Mouse (Mus musculus) embryonic facial prominence, embryonic 14.5 days (tissue): ENCODE results near the gene Agrn. TPM values are rescaled to one million over a fixed set of nuclear protein-coding genes. Genes with fewer than 3 reads are reported as not detected.
A peak's percentile ranks its signal among the peaks of the same experiment; 100 is the strongest.

ENCODE experiments used
- ATAC-seq: fragments of 200-750 bp; cut with Nextera tagmentation; 2 replicates; pipeline ENCODE4 v1.8.0; 2017; ENCODE audit warnings: low read depth, moderate number of reproducible peaks, moderate TSS enrichment
- DNase-seq: peaks from one replicate; pipeline ENCODE4 v3.0.0-alpha.2; 2015; ENCODE audit warnings: low spot score
- H3K27ac ChIP-seq: fragments of 300-500 bp; sonication (generic); replicated peaks from 2 replicates; pipeline ENCODE4 v1.5.1; 2014; ENCODE audit warnings: low read depth, mild to moderate bottlenecking, low read length, moderate library complexity
- H3K27me3 ChIP-seq: fragments of 300-500 bp; sonication (generic); replicated peaks from 2 replicates; pipeline ENCODE4 v1.6.1; 2014; ENCODE audit warnings: low read length; ENCODE audit not compliant: control insufficient read depth, insufficient read depth
- H3K36me3 ChIP-seq: fragments of 300-500 bp; sonication (generic); 2 replicates; pipeline ENCODE4 v1.6.1; 2014; ENCODE audit warnings: low read length, mixed read lengths; ENCODE audit not compliant: control insufficient read depth, insufficient read depth
- H3K4me1 ChIP-seq: fragments of 300-500 bp; sonication (generic); 2 replicates; pipeline ENCODE4 v1.6.1; 2014; ENCODE audit warnings: antibody characterized with exemption, low read length; ENCODE audit not compliant: control insufficient read depth, insufficient read depth
- H3K4me2 ChIP-seq: fragments of 300-500 bp; sonication (generic); 2 replicates; pipeline ENCODE4 v1.6.1; 2014; ENCODE audit warnings: low read depth, mild to moderate bottlenecking, low read length, moderate library complexity, mixed read lengths
- H3K4me3 ChIP-seq: fragments of 300-500 bp; sonication (generic); 2 replicates; pipeline ENCODE4 v1.5.1; 2014; ENCODE audit warnings: low read depth, mild to moderate bottlenecking, low read length
- H3K9ac ChIP-seq: fragments of 300-500 bp; sonication (generic); 2 replicates; pipeline ENCODE4 v1.6.1; 2014; ENCODE audit warnings: low read depth, mild to moderate bottlenecking, low read length, moderate library complexity, mixed read lengths
- H3K9me3 ChIP-seq: fragments of 300-500 bp; sonication (generic); 2 replicates; pipeline ENCODE4 v1.6.1; 2016; ENCODE audit warnings: low read length; ENCODE audit not compliant: control insufficient read depth
- WGBS: fragments of 180-500 bp; shearing (Covaris S2); extraction: QIAGEN DNeasy Blood & Tissue Kit; methylation state at CpG from one replicate; pipeline ENCODE4 v1.1.7; 2014; 5-methylcytosine and 5-hydroxymethylcytosine counted together
- polyA plus RNA-seq: library from polyadenylated mRNA; unstranded; fragments of >200 nt; fragmentation: Nextera tagmentation; extraction: Ambion mirVana; gene quantifications from 2 replicates; pipeline ENCODE4 v1.2.1, GENCODE M21; 2014

Agrn gene
- polyA plus RNA-seq, 1 experiment from 2014 or later, result 68.4 TPM

DNA sequence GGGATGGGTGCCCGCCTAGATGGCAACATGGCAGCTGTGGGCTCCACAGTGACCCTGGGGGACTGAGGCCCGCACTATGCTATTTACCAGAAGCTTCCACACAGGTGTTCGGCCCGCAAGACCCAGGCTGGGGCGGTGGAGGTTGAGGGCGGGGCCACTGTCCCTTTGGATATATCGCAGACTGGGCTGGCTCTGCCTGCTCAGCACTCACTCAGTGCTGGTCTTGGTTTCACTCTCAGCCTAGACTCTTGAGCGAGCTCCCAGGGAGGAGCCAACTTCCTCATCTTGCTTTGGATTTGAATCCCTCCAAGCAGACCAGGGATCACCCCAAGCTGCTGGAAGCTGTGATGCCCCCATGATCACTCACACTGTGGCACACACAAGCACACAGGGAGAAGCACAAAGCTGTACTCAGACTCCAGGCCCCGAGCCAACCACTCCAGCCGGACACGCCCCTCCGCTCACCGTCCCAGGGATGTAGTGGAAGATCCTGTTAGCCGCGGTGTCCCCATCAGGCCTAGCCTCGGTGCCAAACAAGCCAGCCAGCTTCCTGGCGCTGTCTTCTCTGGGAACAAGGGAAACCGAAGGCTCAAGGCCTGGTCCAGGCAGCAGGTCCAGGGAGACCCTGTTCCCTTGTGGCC is 30.6 kb upstream of the Agrn start:
- H3K4me3 ChIP-seq, result peak overlapping the region; percentile 0; the same call in 1 of the 2 replicates
- no peak overlapping the region for H3K9ac ChIP-seq
- 28% methylated on average over 18 of the region's 18 CpGs for WGBS
- no peak overlapping the region for H3K27ac ChIP-seq
- ATAC-seq (peak; percentile 58), DNase-seq (peak; percentile 57)
- no peaks in the 10 kb centered on the region for H3K27me3 ChIP-seq
- no peaks in the 10 kb centered on the region for H3K9me3 ChIP-seq
- peaks cover 38% of the 10 kb centered on the region for H3K36me3 ChIP-seq
- 0 out of 2 replicates have a peak, but pooled peaks cover 3% of the 10 kb centered on the region for H3K4me1 ChIP-seq
- H3K4me2 ChIP-seq, result peak overlapping the region; percentile 24

DNA sequence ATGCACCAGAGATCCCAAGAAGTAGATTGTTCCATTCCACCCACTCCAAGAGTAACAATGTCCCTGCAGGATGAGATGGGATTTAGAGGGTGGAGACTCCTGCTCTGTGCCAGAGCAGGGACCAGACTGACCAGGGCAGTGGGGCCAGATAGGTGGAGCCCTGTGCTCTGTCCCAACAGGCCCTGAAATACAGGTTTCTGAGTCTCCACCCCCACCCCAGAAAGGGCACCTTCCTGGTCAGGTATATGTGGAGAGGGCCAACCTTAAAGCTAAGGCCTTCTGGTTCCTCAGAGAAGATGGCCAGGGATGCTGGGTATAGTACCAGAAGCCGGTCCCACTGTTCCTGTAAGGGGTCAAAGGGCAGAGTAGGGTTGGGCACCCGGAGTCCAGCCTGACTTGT is 27.0 kb upstream of the Agrn start:
- 88% methylated on average over 1 of the region's 2 CpGs for WGBS
- no peak for DNase-seq
- ATAC-seq, result no peak
- H3K4me3 ChIP-seq, result no peak overlapping the region
- H3K9ac ChIP-seq, result no peak overlapping the region
- H3K4me1 ChIP-seq, result 0 out of 2 replicates have a peak, but pooled peaks cover 3% of the 10 kb centered on the region
- no peak overlapping the region for H3K27ac ChIP-seq
- no peak overlapping the region for H3K4me2 ChIP-seq
- no peaks in the 10 kb centered on the region for H3K27me3 ChIP-seq
- no peaks in the 10 kb centered on the region for H3K9me3 ChIP-seq
- H3K36me3 ChIP-seq, result peaks cover 2% of the 10 kb centered on the region

DNA sequence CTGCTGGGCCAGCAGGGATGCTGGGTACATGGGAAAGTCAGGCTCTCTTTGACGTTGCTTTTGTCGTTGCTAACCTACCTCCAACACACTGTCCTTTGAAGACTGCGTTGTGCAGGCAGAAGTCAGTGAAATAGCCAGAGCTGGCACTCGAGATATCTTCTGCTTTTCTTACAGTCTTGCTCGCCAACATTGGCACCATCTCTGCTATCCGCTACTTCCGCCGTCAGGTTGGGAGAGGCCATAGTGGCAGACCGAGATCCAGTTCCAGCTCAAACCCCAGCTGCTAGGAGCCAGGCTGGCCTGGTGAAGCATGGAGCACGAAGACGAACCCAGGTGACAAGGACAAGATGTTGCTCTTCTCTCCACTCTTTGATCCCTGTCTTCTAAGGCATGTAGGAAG is 22.6 kb upstream of the Agrn start:
- no peak for DNase-seq
- 84% methylated on average over 11 of the region's 11 CpGs for WGBS
- H3K27ac ChIP-seq, result no peak overlapping the region
- no peaks in the 10 kb centered on the region for H3K27me3 ChIP-seq
- H3K4me3 ChIP-seq, result no peak overlapping the region
- no peak overlapping the region for H3K4me2 ChIP-seq
- H3K9me3 ChIP-seq, result no peaks in the 10 kb centered on the region
- H3K36me3 ChIP-seq, result no peaks in the 10 kb centered on the region
- no peak for ATAC-seq
- H3K9ac ChIP-seq, result no peak overlapping the region
- H3K4me1 ChIP-seq, result no peaks in the 10 kb centered on the region

DNA sequence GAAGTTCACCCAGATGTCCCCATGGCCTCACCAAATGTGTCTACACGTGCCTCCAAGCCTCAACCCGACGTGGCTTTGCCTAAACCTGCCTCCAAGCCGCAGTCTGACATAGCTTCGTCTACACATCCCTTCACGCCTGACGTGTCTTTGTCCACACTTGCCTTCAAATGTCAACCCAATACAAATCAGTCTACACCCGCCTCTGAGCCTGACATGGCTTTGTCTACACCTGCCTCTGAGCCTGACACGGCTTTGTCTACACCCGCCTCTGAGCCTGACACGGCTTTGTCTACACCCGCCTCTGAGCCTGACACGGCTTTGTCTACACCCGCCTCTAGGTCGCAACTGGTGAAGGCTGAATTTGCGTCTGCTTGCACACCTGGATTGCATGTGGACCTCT is 20.6 kb upstream of the Agrn start:
- Histone ChIP-seq H3K4me3 (no peak overlapping the region), H3K9me3 (no peaks in the 10 kb centered on the region), H3K4me1 (no peaks in the 10 kb centered on the region), H3K27ac (no peak overlapping the region), H3K4me2 (no peak overlapping the region), H3K27me3 (no peaks in the 10 kb centered on the region), H3K36me3 (no peaks in the 10 kb centered on the region), H3K9ac (no peak overlapping the region)
- ATAC-seq (peak; percentile 72), DNase-seq (peak; percentile 51)
- 71% methylated on average over 13 of the region's 16 CpGs for WGBS

DNA sequence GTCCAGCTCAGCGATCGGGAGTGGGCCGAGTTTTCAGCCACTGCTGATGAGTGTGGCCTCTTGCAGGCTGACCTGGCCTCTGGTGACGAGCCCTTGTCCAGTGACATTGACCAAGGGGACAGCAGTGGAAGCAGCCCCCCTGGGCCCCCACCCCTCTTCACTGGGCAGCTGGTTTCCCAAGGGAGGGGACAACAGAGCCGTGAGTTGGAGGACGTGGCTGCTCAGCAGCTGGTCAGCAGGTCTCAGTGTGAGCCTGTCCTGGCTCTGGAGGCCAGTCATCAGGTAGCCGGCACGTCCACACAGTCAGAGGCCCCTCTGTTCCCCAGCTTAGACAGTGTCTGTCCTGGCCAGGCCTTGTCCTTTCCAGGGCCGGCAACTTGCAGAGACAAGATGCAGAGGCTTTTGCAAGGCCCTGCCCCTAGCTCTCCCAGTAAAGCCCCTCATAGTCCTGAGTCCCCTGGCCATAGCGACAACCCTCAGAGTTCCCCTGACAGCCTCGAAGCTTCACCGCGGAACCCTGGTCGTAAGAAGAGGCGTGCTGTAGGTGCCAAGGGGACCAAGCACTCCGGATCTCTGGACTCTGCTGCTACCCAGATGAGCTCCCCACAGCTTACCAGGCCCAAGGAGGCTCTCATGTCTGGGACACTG is 19.9 kb upstream of the Agrn start:
- ATAC-seq, result no peak
- Histone ChIP-seq H3K36me3 (no peaks in the 10 kb centered on the region), H3K9ac (no peak overlapping the region), H3K9me3 (no peaks in the 10 kb centered on the region), H3K4me1 (no peaks in the 10 kb centered on the region), H3K4me3 (no peak overlapping the region), H3K27me3 (no peaks in the 10 kb centered on the region), H3K4me2 (no peak overlapping the region), H3K27ac (no peak overlapping the region)
- DNase-seq, result no peak
- 78% methylated on average over 15 of the region's 16 CpGs for WGBS

DNA sequence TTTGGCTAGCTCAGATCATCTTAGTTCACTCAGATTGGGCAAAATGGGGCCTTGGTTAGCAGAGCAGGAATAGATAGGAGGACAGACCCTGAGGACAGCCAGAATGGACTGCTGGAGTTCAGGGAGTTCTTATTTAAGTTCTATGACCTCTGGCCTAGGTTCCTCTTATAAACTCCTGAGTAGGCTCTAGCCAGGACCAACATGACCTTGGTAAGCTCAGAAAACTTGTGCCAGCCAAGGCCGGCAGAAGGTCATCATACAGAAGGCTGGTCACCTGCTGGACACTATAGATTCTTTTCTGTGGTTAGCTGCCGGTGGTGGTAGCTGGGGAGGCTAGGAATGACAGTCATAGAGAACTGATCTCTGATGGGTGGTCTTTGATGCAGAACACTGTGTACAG is 18.9 kb upstream of the Agrn start:
- Histone ChIP-seq H3K4me2 (no peak overlapping the region), H3K27me3 (no peaks in the 10 kb centered on the region), H3K9ac (no peak overlapping the region), H3K27ac (no peak overlapping the region), H3K4me1 (no peaks in the 10 kb centered on the region), H3K9me3 (no peaks in the 10 kb centered on the region), H3K4me3 (no peak overlapping the region), H3K36me3 (no peaks in the 10 kb centered on the region)
- no peak for DNase-seq
- 95% methylated on average over 2 of the region's 2 CpGs for WGBS
- ATAC-seq, result no peak

DNA sequence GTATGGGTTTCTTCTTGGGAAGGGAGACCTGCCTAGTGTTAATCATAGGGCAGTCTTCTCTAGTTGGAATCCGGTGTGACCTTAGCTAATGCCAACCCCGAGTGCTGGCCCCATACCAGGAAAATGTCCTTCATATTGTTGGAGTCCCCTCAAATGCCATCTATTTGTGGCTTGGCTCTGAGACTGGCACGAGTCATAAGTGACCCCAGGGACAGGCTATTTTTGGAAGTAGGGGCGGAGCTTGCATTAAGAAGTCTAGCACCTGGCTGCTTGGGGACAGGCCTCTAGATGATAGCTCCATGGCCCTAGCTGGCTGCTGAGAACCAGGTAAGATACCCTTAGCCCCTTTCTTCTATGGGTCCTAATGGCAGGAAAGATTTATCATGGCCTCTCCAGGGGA is 18.4 kb upstream of the Agrn start, which contains the start of gene Perm1:
Perm1 (plus strand) TSS at position 220 of the 400 bp plus-strand sequence.
- Histone ChIP-seq H3K4me2 (no peak within 1 kb of the TSS), H3K36me3 (no peaks in the 10 kb centered on the region), H3K27ac (no peak within 1 kb of the TSS), H3K27me3 (no peaks in the 10 kb centered on the region), H3K9ac (no peak within 1 kb of the TSS), H3K4me1 (no peaks in the 10 kb centered on the region), H3K9me3 (no peaks in the 10 kb centered on the region), H3K4me3 (no peak within 1 kb of the TSS)
- no peak for ATAC-seq
- WGBS, result 65% methylated on average over 4 of the region's 4 CpGs
- no peak for DNase-seq

DNA sequence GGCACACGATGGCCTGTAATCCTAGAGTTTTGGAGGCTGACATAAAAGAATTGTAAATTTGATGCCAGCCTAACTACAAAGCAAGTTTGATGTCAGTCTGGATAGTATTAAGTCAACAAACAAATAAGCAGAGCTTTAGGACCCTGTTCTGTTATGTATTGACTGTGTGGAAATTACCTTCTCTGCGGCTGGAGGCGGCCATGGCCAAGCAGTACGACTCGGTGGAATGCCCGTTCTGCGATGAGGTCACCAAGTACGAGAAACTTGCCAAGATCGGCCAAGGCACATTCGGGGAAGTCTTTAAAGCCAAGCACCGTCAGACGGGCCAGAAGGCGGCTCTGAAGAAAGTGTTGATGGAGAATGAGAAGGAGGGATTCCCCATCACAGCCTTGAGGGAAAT is 15.8 kb upstream of the Agrn start:
- no peak overlapping the region for H3K4me2 ChIP-seq
- DNase-seq, result no peak
- H3K36me3 ChIP-seq, result no peaks in the 10 kb centered on the region
- H3K27me3 ChIP-seq, result no peaks in the 10 kb centered on the region
- no peak overlapping the region for H3K9ac ChIP-seq
- WGBS, result 89% methylated on average over 13 of the region's 13 CpGs
- no peaks in the 10 kb centered on the region for H3K9me3 ChIP-seq
- no peak for ATAC-seq
- H3K4me1 ChIP-seq, result no peaks in the 10 kb centered on the region
- H3K4me3 ChIP-seq, result no peak overlapping the region
- no peak overlapping the region for H3K27ac ChIP-seq
